Mouse (Mus musculus) urinary bladder, postnatal 25 days (tissue): ENCODE results near the gene Pkig.
A peak's percentile ranks its signal among the peaks of the same experiment; 100 is the strongest.
"Not testable (repeated sequence)": the region's sequence is repeated elsewhere in the genome, so short reads cannot be mapped to it uniquely, and the experiment has no call there.

Experiments used
- DNase-seq: peaks from one replicate; pipeline ENCODE4 v3.0.0; 2022; ENCODE audit warnings: low spot score

Gene Pkig

DNA sequence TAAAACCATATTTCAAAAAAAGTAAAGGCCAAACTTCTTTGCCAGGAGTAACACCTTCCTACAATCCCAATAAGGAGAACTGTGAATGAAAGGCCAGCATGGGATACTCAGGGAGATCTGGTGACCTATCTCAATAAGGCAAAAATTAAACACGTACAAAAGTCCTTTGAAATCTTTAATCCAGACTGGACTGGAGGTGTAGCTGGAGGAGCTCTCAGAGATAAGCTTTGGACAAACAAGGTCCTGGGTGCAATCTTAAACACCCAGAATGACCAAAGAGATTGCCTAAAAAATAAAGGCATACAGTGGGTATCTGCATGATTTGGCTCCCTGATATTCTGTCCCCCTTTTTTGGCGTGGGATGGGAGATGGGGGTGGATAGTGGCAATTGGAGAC is 14.6 kb upstream of the Pkig start:
- DNase-seq = no peak

DNA sequence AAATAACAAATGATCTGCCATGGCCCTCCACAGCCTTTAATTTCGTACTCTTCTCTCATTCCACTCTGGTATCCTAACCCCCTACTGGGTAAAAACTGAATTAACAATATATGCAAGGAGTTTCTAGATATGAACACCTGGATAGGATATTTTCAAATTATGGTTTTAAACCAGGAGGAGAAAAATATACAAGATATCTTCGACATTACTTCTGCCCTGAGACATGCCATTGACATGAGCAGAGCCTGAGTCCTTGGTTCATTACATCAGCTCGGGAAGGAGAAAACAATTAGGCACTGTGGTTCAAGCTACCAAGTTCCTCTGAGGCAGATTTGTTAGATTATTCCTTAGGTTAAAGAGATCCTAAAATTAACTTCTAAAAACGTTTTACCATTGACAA is 14.1 kb upstream of the Pkig start:
- DNase-seq = no peak

DNA sequence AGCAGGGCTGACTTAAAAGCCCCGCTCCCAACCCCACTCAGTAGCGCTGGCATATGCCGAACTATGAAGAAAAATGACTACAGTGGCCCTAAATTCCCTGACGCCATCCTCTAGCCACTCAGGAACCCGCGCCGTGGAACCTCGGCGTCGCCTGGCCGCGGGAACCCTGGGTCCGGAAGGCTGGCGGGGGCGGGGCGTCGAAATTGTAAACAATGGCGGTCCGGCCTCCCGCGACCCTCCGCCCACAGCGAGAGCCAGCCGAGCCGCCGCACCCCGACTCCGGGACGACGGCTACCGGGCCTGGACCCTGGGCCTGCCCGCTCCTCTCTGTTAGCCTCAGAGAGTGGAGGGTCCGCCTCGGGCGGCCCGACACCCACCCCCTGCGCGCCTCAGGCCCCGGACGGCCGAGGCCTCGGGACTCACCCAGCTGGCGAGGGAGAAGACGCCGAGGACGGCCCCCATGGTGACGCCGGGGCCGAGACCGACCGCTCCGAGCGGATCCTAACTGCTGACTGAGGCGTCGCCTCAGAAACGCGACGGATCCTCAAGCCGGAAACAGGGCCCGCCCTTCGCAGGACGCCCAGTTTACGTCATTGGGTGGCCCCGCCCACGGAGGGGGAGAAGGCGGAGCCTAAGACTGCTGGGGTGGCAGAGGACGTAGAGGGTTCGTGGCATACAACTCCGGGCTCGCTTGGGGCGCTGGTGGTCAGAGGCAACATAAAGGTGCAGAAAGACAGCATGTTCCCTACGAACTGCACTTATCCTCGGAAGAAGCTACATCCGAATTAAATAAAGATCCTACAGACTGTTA is 13.4 kb upstream of the Pkig start, which contains the start of gene Serinc3:
Gene Serinc3, minus strand, starts transcription at position 557 of the 811 bp plus-strand sequence.
- DNase-seq = peak; percentile 99

DNA sequence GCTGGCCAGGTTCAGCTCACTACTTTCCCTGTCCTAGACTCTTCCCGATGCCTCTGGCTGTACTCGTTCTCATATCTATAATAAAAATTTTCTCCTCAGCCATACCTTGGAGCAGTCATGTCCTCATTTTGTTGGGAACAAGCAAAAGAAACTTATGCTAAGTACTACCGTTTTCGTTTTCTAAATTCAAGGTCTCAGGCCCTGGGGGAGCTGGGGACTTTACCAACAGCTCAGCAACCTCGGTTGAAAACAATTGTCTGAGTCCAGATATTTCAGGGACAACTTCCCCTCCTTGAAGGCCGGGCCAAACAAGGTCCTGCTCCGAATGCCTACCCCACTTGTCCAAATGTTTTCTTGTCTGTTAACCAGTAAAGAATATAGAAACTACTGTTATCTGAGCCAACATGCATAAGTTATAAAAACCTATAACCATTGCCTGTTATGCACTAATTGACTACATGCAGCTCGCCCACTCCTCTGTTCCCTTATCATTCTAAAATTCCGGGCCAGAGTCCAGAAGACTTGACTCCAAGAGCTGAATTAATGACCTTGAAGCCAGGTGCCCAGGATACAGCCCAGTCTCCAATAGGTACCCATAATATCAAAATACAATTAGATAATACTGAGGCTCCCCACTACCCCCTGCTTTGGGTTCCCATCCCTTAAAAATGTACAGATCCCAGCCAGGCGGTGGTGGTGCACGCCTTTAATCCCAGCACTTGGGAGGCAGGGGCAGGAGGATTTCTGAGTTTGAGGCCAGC is 12.3 kb upstream of the Pkig start:
- DNase-seq = no peak

DNA sequence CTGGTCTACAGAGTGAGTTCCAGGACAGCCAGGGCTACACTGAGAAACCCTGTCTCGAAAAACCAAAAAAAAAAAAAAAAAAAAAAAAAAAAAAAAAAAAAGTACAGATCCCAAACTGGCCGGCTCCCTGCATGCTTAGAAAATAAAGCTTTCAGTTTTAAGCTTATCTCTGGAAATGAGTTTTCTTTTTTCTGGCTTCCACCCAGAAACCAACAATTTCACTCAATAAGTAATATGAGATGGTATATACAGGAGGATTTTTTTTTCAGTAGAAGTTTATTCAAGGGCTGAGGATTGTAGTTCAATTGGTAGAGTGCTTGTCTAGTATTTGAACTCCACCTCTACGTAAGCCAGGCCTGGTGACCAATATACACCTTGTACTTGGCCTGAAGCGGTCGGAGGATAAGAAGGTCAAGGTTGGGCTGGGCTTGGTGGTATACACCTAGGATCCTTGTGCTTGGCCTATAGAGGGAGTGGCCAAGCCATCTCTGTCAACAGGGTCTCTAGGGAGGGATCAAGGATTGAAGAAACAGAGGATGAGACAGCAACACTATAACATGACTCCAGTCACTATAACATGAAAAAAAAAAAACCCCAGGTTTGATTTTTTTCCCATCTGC is 11.6 kb upstream of the Pkig start:
- DNase-seq = no peak

DNA sequence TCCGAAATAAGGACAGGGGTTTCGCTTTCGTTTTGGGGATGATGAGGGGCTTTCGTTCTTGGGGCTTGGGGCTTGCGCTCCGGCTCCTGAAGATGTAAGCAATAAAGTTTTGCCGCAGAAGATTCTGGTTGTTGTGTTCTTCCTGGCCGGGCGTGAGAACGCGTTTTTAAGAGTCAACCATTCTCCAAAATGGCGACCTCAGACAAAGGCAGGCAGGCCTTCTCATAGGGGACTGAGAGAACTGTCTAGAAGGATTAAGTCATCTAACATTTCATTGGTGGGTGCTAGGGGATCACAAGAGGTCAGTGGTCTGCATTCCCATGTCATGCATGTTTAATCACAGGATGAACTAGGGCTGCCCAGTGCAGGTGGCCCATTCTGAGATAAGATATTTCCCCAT is 2.5 kb upstream of the Pkig start:
- DNase-seq = not testable (repeated sequence)

DNA sequence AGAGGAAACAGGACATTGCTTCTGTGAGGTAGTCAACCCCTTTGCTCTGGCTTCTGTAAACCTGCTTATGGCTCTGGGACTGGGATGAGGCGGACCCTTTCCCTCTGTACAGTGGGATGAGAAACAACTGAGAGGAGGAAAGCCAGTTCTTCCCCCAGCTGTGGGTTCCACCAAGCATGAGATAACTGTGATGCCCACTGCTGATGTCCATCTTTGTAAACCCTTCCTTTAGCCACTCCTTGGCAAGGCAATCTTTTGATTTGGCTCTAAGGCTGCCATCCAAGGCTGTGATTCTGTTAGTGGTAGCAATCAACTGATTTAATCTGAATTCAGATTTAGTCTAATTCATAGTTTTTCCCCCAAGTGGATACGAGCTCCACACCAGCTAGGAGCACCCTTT is 700 bp upstream of the Pkig start:
- DNase-seq = no peak

DNA sequence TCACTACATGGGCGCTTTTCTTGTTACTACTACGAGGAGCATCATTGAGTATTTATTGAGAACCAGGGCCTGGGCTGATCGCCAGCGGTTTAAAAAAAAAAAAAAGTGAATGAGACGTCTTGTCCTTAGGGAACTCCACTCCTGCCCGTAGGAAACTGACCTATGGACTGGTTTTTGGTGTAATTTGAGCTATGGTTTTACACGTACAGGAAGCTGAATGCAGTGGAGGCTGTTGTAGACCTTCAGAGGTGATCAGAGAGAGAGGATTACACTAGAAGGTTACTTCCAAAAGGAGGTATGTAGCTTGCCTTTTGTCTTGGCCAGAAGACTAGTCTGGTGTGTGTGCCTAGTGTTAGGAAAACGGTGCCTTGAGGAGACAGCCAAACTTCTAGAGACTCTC is 755 bp downstream of the Pkig start:
- no peak for DNase-seq

DNA sequence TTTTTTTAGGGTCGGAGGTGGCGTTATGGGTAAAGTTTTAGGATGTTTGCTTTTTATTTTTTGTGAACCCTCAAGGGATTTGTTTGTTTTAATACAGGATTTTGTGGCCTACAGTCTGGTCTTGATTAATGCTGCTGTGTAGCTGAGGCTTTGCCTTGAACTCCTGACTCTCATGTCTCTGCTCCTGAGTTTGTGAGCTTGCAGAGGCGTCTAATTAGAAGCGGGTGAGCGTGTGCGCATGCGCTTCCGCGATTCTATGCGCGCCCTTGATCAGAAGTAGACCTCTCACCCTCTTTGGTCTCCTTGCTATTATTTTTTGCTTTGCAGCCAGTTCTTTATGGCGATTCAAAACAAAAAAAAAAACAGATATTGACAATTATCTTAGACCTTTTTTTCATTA is 1.2 kb downstream of the Pkig start:
- DNase-seq = no peak

DNA sequence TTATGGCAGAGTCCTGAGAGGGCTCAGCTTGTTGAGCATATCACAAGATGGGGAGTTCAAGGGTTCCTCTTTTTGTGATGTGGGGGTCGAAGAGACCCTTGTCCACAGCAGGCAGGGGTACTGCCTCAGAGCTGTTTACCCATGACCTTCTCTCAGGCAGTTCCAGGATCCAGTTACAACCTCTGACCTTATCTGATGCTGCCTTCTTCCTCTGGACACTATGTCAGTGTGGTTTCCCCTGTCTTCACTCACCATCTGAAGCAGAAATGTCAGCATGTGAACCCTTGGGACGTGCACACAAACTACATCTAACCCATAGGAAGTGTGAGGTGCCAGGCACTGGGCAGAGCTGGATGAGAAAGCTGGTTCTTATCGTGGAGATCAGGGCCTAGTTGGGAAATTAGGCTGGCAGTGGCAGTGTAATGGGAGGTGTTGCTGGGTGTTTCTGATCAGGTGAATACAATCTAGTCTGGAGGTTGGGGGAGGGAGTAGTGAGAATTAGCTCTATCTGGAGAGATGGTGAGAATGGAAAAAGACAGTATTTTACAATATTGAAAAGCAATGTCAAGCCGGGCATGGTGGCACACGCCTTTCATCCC is 2.0 kb downstream of the Pkig start:
- no peak for DNase-seq

DNA sequence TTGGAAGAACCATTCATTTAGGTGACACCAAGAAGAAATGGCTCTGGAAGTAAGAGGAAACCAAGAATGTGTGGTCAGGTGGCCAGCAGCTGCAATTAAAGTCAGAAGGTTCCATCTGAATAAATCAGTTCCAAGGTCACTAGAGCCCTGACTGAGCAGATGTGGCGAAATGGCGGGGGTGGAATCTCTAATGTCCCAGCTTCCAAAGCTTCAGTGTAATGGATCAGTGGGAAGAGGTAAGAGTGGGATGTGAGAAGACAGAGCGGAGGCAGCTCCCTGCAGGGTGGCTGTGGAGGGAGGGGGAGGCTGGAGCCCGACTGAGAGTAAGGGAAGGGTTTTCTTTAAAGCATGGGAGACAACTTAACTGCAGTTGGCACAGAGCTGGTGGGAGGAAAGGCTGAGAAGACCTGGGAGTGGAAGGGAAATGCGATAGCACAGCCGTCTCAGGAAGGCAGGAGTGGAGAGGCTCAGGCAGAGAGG is 3.2 kb downstream of the Pkig start:
- no peak for DNase-seq

DNA sequence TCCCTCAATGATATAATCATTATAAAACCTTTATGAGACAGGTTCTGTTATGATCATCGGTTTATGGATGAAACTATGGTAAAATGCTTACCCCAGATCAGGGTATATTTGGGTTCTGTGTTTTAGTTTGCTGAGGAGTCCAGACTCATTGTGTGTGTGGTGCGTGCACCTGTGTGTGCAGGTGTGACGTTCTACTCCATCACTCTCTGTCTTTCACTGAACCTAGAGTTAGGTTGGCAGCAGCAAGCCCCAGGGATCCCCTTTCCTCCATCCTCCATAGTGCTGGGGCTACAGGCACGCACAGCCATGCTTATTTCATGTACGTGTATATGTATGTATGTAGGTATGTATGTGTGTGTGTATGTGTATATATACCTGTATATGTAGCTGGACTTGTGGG is 3.9 kb downstream of the Pkig start:
- DNase-seq = no peak

DNA sequence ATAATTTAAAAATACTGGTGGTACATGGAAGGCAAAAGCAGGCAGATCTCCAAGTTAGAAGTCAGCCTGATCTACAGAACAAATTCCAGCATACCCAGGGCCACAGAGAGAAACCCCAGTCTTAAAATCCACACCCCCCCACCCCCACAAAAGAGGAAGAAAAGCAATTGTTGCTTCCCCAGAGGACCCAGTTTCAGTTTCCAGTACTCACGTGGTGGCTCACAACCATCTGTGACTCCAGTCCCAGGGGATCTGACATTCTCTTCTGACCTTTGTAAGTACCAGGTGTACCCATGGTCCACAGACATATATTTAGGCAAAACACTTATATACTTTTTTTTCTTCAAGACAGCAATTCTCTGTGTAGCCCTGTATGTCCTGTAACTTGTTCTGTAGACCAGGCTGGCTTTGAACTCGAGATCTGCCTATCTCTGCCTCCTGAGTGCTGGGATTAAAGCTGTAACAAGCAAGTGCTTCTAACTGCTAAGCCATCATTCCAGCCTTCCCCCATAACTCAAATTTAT is 4.6 kb downstream of the Pkig start:
- DNase-seq = no peak

DNA sequence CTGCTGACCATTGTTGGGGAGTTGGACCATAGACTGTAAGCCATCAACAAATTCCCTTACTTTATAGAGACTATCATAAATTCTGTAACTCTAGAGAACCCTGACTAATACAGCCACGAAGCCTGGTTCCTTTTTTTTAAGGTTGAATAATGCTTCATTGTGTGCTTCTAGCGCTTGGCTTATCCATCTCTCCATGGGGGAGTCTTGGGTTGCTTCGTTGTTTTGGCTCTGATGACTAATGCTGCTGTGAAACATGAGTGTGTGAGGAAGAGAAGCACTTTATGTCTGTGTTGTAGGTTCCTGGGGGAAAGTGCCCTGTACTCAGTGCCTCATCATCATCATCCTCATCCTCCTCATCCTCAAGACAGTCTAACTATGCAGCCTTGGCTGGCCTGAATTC is 5.7 kb downstream of the Pkig start:
- DNase-seq = no peak

DNA sequence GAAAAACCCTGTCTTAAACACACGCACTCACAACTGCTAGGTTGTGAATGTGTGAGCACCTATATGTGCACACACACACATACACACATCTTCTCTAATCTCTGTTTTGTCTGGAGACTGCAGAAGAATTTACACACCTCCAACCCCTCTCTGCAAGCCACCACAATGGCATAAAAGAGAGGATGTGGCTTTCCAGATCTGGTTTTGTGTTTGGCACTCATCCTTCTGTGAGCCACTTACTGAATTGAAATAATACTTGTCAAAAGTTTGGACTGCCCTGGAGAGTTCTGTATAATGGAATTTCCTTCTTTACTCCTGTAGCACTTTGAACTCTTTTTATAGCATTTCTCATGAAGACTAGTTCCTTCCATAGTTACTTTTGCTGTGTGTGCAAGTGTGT is 8.9 kb downstream of the Pkig start:
- DNase-seq = no peak

DNA sequence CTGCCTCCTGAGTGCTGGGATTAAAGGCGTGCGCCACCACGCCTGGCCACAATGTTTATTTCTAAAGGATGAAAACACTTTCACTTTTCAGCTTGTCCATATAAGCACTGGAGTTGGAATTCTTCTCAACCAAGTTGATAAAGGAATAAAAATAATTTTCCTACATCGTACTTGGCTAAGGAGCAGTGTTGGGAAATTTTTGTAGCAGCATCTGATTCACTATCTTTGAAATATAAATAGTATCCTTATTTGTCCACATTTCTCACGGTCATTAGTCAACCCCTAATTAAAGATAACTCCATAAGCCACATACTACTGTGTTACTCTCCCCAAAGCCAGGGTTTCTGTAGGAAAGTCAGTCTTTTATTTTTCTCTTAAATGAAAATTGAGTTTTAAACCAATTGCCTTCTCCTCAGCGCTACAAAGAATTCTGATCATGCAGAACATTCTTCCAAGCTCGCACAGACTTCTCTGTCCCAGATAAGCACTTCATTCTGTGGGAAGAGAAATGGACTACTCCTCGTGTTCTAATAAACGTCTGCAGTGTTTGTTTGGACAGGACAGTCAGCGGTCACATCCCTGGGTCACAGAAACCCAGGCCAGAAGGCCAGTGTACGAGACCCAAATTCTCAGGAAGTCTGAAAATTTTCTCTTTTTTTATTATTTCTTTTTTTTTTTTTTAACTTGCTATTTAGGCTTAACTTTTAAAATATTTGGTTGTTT is 12.8 kb downstream of the Pkig start:
- no peak for DNase-seq

DNA sequence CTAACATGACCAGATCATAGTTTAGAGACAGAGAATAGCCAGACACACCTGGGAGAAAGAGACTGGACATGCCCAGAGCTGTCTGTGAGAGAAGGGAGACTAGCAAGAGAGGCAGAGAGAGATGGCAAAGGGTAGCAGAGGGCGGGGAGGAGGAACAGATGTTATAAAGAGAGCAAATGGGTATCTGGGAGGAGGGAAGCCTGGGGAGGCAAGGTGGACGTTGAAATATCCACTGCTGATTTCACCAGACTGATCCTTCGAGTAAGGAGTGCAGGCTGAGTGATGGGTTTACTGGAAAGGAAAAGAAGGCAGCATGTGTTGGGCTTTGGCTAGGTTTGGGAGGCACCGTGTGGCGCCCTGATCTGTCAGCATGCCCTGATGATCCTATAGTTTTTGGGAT is 16.2 kb downstream of the Pkig start:
- no peak for DNase-seq

DNA sequence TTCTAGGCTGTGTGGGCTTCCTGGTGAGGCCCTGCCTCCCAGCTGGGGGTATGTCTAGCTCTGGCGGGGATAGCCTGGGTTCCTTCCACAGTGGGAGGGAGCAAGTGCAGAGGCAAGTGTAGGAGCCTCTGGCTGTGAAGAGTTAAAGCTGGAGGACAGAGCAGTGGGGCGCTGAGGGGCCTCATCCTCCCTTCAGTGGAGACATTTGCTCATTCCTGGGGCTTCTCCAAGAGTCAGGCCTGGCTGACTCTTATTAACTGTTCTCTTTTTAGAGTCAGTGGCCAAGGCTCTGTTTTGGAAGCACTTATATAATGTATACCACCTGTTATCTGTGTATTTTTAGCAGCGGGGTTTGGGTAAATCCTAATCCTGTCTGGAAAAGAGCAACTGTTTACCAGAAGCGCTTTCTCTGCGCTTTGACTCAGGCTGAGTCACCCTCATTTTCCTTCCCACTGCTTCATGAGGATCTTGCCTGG is 17.0 kb downstream of the Pkig start:
- DNase-seq = no peak

DNA sequence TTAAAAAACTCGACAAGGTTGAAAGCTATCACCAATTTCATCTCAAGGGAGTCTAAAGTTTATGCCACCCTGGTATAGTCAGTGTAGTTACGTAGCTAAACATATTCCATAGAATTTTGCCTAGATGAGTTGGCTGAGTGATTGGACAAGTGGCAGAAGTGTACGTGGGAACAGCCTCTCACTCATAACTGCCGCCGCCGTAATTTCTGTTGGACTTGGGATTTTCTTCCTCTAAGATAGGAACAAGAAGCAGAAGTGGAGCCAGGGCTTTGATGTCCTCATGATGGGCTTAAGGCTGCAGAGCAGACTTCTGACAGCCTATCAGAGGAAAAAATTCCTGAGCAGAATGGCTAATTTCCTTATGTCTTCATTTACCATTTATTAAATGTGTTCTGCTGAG is 17.5 kb downstream of the Pkig start:
- DNase-seq = no peak

DNA sequence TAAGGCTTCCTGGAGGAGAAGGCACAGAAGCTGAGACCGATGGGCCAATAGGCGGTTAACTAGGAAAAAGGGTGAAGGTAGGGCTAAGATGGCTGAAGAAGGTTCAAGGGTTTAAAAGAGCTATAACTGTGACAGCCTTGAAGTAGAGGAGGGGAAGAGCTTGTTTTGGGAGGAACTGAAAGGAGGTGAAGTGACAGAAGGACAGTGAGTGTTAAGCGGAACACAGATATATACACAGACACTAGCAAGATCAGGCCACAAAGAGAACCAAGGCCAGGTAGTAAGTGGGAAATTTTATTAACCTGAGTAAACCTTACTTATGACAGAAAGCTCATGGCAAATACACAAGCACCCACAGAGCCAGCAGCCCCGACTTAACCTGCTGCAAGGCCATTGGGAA is 18.1 kb downstream of the Pkig start:
- no peak for DNase-seq

DNA sequence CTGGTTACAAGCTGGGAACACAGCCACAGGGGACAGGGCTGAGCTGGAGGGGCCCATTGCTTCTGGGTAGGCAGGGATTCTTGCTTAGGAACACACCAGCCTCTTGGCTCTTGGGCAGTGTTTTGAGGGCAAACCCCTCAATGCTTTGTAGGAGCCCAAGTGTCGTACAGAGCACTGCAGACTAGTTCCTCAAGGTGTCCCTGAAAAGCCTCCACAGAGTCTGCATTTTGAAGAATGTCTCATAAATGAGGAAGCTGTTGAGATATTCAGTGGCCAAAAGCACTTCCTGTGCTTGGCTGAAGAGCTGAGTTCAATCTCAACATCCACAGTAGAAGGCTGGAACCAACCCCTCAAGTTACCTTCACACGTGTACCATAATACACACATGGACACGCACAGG is 18.6 kb downstream of the Pkig start:
- DNase-seq = no peak

DNA sequence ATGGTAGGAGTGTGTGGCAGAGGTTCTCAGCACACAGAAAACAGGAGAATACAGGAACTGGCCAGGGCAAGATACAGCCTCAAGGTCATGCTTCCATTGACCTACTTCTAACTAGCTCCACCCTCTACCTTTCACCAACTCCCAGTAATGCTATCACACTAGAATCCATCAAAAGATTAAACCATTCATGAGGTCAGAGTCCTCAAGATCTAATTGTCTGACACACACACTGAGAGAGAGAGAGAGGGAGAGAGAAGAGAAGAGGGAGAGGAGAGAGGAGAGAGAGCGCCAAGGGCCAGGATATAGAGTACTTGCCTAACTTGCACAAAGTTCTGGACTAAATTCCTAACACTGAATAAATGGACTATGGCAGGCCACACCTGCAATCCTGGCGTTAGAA is 24.2 kb downstream of the Pkig start:
- DNase-seq = no peak
